Mouse (Mus musculus): ENCODE data around the gene Pkmyt1. TPM values are rescaled to one million over a fixed set of nuclear protein-coding genes. Genes with fewer than 3 reads are reported as not detected.

Pkmyt1 gene
- polyA plus RNA-seq, 1 experiment from 2014 or later, result 79.0 TPM

DNA sequence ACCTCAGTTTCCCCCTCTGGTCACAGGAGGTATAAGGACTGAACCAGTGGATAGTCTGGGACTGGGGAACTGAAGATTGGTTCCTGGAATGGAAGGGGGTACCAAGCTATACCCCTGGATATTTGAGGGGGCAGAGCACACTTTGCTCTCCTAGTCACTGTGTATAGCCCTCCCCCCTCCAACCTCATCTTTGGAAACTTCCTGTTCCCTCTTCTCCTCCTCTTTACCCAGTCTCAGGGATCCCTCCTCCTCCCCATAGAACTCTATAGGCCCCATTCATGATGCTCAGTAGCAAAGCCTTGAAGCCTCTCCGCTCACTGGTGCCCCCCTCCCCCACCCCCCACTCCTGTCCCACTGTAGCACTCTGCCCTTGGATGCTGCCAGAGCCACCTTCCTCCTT is 6.7 kb upstream of the Pkmyt1 start:
- ATAC-seq (ENCODE audit: insufficient read depth), result no peak
- WGBS, result 25% methylated on average over 1 of the region's 1 CpGs
- Histone ChIP-seq H3K27me3 (ENCODE audit: insufficient read depth, low read length) (no peaks in the 10 kb centered on the region), H3K4me3 (ENCODE audit: low read depth, low read length) (no peak overlapping the region), H3K4me2 (no peak overlapping the region), H3K27ac (ENCODE audit: low read depth) (no peak overlapping the region), H3K4me1 (ENCODE audit: insufficient read depth) (no peaks in the 10 kb centered on the region), H3K9me3 (ENCODE audit: low read depth, low read length) (no peaks in the 10 kb centered on the region), H3K9ac (no peak overlapping the region), H3K36me3 (ENCODE audit: insufficient read depth) (no peaks in the 10 kb centered on the region)
- DNase-seq, result no peak
- TF ChIP-seq CTCF (IDR thresholded peaks at IDR 0.05; ENCODE audit: low read depth), result no peak

DNA sequence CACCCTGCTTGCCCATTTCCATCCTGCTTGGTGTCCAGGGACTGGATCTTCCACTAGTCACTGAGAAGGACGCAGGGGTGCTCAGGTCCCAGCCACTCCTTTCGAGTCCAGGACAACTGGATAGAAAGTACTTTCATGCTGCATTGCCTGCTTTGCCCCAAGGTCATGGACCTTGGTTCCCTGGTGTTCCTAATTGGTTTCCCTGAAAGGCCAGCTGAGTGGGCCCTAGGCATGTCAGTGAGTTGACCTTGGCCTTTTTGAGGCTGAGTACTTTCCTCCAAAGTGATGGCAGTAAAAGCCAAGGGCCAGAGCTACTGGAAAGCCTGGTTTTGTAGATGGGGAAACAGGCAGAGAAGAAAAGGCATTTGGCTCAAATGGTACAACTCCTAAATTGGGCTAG is 4.2 kb upstream of the Pkmyt1 start:
- no peaks in the 10 kb centered on the region for H3K4me1 ChIP-seq (ENCODE audit: insufficient read depth)
- no peak overlapping the region for H3K4me2 ChIP-seq
- no peak for ATAC-seq (ENCODE audit: insufficient read depth)
- H3K27ac ChIP-seq (ENCODE audit: low read depth), result no peak overlapping the region
- H3K9ac ChIP-seq, result no peak overlapping the region
- H3K9me3 ChIP-seq (ENCODE audit: low read depth, low read length), result no peaks in the 10 kb centered on the region
- WGBS, result 78% methylated on average over 2 of the region's 2 CpGs
- H3K27me3 ChIP-seq (ENCODE audit: insufficient read depth, low read length), result no peaks in the 10 kb centered on the region
- TF ChIP-seq CTCF (IDR thresholded peaks at IDR 0.05; ENCODE audit: low read depth), result no peak
- DNase-seq, result no peak
- no peak overlapping the region for H3K4me3 ChIP-seq (ENCODE audit: low read depth, low read length)
- H3K36me3 ChIP-seq (ENCODE audit: insufficient read depth), result no peaks in the 10 kb centered on the region

DNA sequence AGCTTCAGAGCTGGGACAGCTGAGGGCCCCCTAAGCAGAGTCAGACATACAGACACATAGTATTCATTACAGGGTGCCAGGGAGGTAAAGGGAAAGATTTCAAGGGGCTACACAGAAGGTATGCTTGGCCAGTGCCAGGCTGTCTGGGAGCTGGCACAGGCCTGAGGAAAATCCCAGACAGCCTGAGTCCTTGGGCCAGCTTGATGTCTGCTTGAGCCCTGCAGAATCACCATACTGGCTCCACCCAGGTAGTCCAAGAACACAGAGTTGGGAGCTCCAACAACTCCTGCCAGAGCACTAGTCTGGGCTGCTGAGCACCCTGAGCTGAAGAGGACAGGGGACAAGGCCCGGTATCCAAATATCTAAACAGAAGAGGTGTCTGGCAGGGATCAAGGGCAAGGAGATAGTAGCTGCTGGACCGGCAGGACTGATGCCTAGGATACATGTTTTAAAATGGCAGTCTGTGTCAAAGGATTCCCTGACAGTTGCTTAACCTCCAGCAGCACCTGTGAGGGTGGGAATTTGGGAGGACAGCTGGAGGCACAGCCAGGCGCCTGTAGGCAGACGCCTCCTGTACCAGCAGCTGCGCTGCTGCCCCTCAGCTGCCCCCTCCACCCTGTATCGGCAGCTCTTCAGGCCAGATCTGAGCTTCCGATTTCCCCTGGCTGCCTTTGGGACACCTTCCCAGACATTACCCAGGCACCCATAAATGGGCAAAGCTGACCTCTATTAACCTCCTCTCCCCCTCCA is 3.6 kb upstream of the Pkmyt1 start, which contains the start of gene 1520401A03Rik:
Gene 1520401A03Rik, minus strand, starts transcription at position 408 of the 750 bp plus-strand sequence.
- ATAC-seq (ENCODE audit: insufficient read depth) (no peak), DNase-seq (no peak)
- Histone ChIP-seq H3K9ac (no peak within 1 kb of the TSS), H3K4me1 (ENCODE audit: insufficient read depth) (no peaks in the 10 kb centered on the region), H3K27me3 (ENCODE audit: insufficient read depth, low read length) (no peaks in the 10 kb centered on the region), H3K36me3 (ENCODE audit: insufficient read depth) (no peaks in the 10 kb centered on the region), H3K27ac (ENCODE audit: low read depth) (no peak within 1 kb of the TSS), H3K9me3 (ENCODE audit: low read depth, low read length) (no peaks in the 10 kb centered on the region), H3K4me2 (no peak within 1 kb of the TSS), H3K4me3 (ENCODE audit: low read depth, low read length) (no peak within 1 kb of the TSS)
- 39% methylated on average over 7 of the region's 7 CpGs for WGBS
- no peak for TF ChIP-seq CTCF (IDR thresholded peaks at IDR 0.05; ENCODE audit: low read depth)

DNA sequence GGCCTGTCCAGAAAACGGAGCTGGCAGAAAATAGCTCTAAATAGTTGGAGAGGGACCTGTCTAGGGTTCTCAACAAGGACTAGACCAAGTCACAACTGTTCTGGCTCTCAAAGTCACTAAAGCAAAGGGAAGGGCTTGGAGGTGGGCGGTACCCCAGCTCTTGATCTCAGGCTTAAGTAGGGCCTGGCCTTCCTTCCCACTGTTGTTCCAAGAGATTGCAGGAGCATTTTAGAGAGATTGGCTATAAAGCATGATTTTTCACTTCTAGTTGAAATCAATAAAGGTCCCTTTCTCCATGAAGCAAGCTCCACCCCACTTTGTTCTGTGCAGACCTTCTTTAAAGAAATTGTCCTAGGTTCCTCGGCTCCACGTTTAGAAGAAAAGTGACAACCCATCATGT is 659 bp upstream of the Pkmyt1 start:
- Histone ChIP-seq H3K9me3 (ENCODE audit: low read depth, low read length) (no peaks in the 10 kb centered on the region), H3K4me1 (ENCODE audit: insufficient read depth) (no peaks in the 10 kb centered on the region), H3K27ac (ENCODE audit: low read depth) (peak overlapping the region; percentile 83), H3K4me3 (ENCODE audit: low read depth, low read length) (peak overlapping the region; percentile 77), H3K4me2 (peak overlapping the region; percentile 71), H3K36me3 (ENCODE audit: insufficient read depth) (no peaks in the 10 kb centered on the region), H3K9ac (peak overlapping the region; percentile 60), H3K27me3 (ENCODE audit: insufficient read depth, low read length) (no peaks in the 10 kb centered on the region)
- 53% methylated on average over 4 of the region's 4 CpGs for WGBS
- ATAC-seq (ENCODE audit: insufficient read depth) (no peak), DNase-seq (peak; percentile 17)
- TF ChIP-seq CTCF (IDR thresholded peaks at IDR 0.05; ENCODE audit: low read depth), result no peak

DNA sequence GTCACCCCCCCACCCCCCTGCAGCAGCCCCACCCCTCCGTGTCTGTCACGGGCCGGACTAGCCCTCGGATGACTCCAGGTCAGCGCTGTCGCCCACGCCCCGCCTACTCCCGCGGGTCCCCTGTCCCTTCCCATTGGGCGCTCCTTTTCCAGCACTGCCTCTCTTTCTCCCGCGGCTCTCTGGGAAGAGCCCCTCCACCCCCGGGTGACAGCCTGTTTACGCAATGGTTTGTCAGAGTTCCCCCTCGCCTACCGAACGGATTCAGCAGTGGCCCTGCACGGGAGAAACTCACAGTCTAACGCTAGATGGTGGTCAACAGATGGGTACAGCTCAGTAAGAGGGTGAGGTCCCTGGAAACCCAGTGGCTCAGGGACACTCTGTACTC is 614 bp downstream of the Pkmyt1 start:
- Histone ChIP-seq H3K36me3 (ENCODE audit: insufficient read depth) (no peaks in the 10 kb centered on the region), H3K9me3 (ENCODE audit: low read depth, low read length) (no peaks in the 10 kb centered on the region), H3K4me1 (ENCODE audit: insufficient read depth) (no peaks in the 10 kb centered on the region), H3K27ac (ENCODE audit: low read depth) (peak overlapping the region; percentile 93), H3K9ac (peak overlapping the region; percentile 74), H3K27me3 (ENCODE audit: insufficient read depth, low read length) (no peaks in the 10 kb centered on the region), H3K4me2 (peak overlapping the region; percentile 71), H3K4me3 (ENCODE audit: low read depth, low read length) (peak overlapping the region; percentile 77)
- 0% methylated on average over 12 of the region's 20 CpGs for WGBS
- DNase-seq (peak; percentile 95), ATAC-seq (ENCODE audit: insufficient read depth) (peak; percentile 94)
- peak; percentile 46; the same call in 1 of the 2 replicates for TF ChIP-seq CTCF (IDR thresholded peaks at IDR 0.05; ENCODE audit: low read depth)

GRCm38 (mm10) chr17:23730441-23730840 is 4.3 kb downstream of the Pkmyt1 start:
- H3K4me3 ChIP-seq (ENCODE audit: low read depth, low read length), result no peak overlapping the region
- 57% methylated on average over 1 of the region's 1 CpGs for WGBS
- TF ChIP-seq CTCF (IDR thresholded peaks at IDR 0.05; ENCODE audit: low read depth), result no peak
- H3K4me1 ChIP-seq (ENCODE audit: insufficient read depth), result no peaks in the 10 kb centered on the region
- ATAC-seq (ENCODE audit: insufficient read depth), result no peak
- H3K27me3 ChIP-seq (ENCODE audit: insufficient read depth, low read length), result no peaks in the 10 kb centered on the region
- DNase-seq, result no peak
- H3K36me3 ChIP-seq (ENCODE audit: insufficient read depth), result peaks cover 11% of the 10 kb centered on the region
- no peak overlapping the region for H3K4me2 ChIP-seq
- H3K27ac ChIP-seq (ENCODE audit: low read depth), result no peak overlapping the region
- no peaks in the 10 kb centered on the region for H3K9me3 ChIP-seq (ENCODE audit: low read depth, low read length)
- H3K9ac ChIP-seq, result no peak overlapping the region

GRCm38 (mm10) chr17:23734341-23734740 is 8.2 kb downstream of the Pkmyt1 start:
- DNase-seq, result peak; percentile 81
- peaks cover 34% of the 10 kb centered on the region for H3K36me3 ChIP-seq (ENCODE audit: insufficient read depth)
- peak; percentile 39; the same call in 1 of the 2 replicates for ATAC-seq (ENCODE audit: insufficient read depth)
- WGBS, result 41% methylated on average over 1 of the region's 1 CpGs
- H3K4me1 ChIP-seq (ENCODE audit: insufficient read depth), result peaks cover 4% of the 10 kb centered on the region; the same call in 1 of the 2 replicates
- H3K4me3 ChIP-seq (ENCODE audit: low read depth, low read length), result no peak overlapping the region
- H3K27ac ChIP-seq (ENCODE audit: low read depth), result no peak overlapping the region
- no peak for TF ChIP-seq CTCF (IDR thresholded peaks at IDR 0.05; ENCODE audit: low read depth)
- no peaks in the 10 kb centered on the region for H3K27me3 ChIP-seq (ENCODE audit: insufficient read depth, low read length)
- no peaks in the 10 kb centered on the region for H3K9me3 ChIP-seq (ENCODE audit: low read depth, low read length)
- H3K9ac ChIP-seq, result no peak overlapping the region
- no peak overlapping the region for H3K4me2 ChIP-seq
